Mouse (Mus musculus) stomach, postnatal 0 days (tissue): ENCODE measurements at regions not wholly inside any gene's neighbourhood (a gene's known extent, or its start where the extent isn't known, plus 50 kb on each side); places are given as distances from the start of the nearest gene placed in this dataset.

Experiments used
- ATAC-seq: fragments of 200-750 bp; cut with Nextera tagmentation; 2 replicates; pipeline ENCODE4 v1.8.0; 2017; ENCODE audit not compliant: low FRiP score, low TSS enrichment
- DNase-seq: peaks from one replicate; pipeline ENCODE4 v3.0.0-alpha.2; 2016; ENCODE audit warnings: low spot score
- H3K27ac ChIP-seq: fragments of 300-500 bp; sonication (generic); replicated peaks from 2 replicates; pipeline ENCODE4 v1.5.1; 2014; ENCODE audit warnings: mild to moderate bottlenecking, control low read depth
- H3K27me3 ChIP-seq: fragments of 300-500 bp; sonication (generic); 2 replicates; pipeline ENCODE4 v1.6.1; 2014; ENCODE audit warnings: low read length; ENCODE audit not compliant: control insufficient read depth, insufficient read depth
- H3K36me3 ChIP-seq: fragments of 300-500 bp; sonication (generic); 2 replicates; pipeline ENCODE4 v1.6.1; 2014; ENCODE audit warnings: low read length, mixed read lengths; ENCODE audit not compliant: control insufficient read depth, insufficient read depth
- H3K4me1 ChIP-seq: fragments of 300-500 bp; sonication (generic); replicated peaks from 2 replicates; pipeline ENCODE4 v1.6.1; 2014; ENCODE audit warnings: antibody characterized with exemption; ENCODE audit not compliant: control insufficient read depth, insufficient read depth
- H3K4me2 ChIP-seq: fragments of 300-500 bp; sonication (generic); replicated peaks from 2 replicates; pipeline ENCODE4 v1.6.1; 2014; ENCODE audit warnings: low read depth, mild to moderate bottlenecking, control low read depth, moderate library complexity
- H3K4me3 ChIP-seq: fragments of 300-500 bp; sonication (generic); 2 replicates; pipeline ENCODE4 v1.5.1; 2014; ENCODE audit warnings: low read depth, low read length, control low read depth
- H3K9ac ChIP-seq: fragments of 300-500 bp; sonication (generic); 2 replicates; pipeline ENCODE4 v1.6.1; 2014; ENCODE audit warnings: mild to moderate bottlenecking, low read length, control low read depth, mixed read lengths
- H3K9me3 ChIP-seq: fragments of 300-500 bp; sonication (generic); 2 replicates; pipeline ENCODE4 v1.6.1; 2016; ENCODE audit warnings: low read length; ENCODE audit not compliant: control insufficient read depth
- CTCF ChIP-seq: IDR thresholded peaks from 2 replicates; pipeline ENCODE4 v1.5.1; 2016; ENCODE audit warnings: antibody characterized with exemption, low read depth, mild to moderate bottlenecking, moderate library complexity
- EP300 ChIP-seq: optimal IDR thresholded peaks from 2 replicates; pipeline ENCODE3; 2016; ENCODE audit warnings: antibody characterized with exemption
- WGBS: fragments of 180-500 bp; shearing (Covaris S2); extraction: QIAGEN DNeasy Blood & Tissue Kit; methylation state at CpG from one replicate; pipeline ENCODE4 v1.1.7; 2014; 5-methylcytosine and 5-hydroxymethylcytosine counted together

- ATAC-seq (no peak), DNase-seq (no peak)
- H3K4me3 ChIP-seq: no peak overlapping the region
- no peak for TF ChIP-seq CTCF
- no peak for TF ChIP-seq EP300
- no peaks in the 10 kb centered on the region for H3K4me1 ChIP-seq
- no peaks in the 10 kb centered on the region for H3K36me3 ChIP-seq
- H3K9me3 ChIP-seq: no peaks in the 10 kb centered on the region
- WGBS: 76% methylated on average over 4 of the region's 4 CpGs
- no peak overlapping the region for H3K9ac ChIP-seq
- H3K27ac ChIP-seq: no peak overlapping the region
- H3K4me2 ChIP-seq: no peak overlapping the region
- no peaks in the 10 kb centered on the region for H3K27me3 ChIP-seq
Measured at GRCm38 (mm10) chr8:5523281-5523680, 418.1 kb upstream of the Slc10a2 start.

DNA sequence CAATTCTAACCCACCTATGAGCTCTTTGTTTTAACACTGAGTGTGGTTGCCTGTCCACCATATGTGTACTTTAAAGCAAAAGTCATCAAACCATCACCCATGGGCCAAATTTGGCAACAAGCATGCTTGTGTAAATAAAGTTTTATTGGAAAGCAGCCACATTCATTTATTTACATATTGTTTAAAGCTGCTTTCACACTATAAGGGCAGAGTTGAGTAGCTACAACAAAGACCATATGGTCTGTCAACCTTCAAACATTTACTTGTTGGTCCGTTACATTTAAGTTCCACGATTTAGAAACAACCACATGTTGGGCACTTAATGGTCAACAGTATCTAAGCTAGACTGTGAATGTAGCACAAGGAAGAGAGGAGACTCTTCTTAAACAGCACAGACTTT lies 390.7 kb upstream of the Slc10a2 start:
- no peak overlapping the region for H3K4me3 ChIP-seq
- H3K36me3 ChIP-seq: no peaks in the 10 kb centered on the region
- H3K9ac ChIP-seq: no peak overlapping the region
- ATAC-seq (no peak), DNase-seq (no peak)
- no peaks in the 10 kb centered on the region for H3K4me1 ChIP-seq
- H3K27me3 ChIP-seq: no peaks in the 10 kb centered on the region
- TF ChIP-seq CTCF (no peak), EP300 (no peak)
- no peaks in the 10 kb centered on the region for H3K9me3 ChIP-seq
- H3K4me2 ChIP-seq: no peak overlapping the region
- 56% methylated on average over 2 of the region's 2 CpGs for WGBS
- H3K27ac ChIP-seq: no peak overlapping the region

DNA sequence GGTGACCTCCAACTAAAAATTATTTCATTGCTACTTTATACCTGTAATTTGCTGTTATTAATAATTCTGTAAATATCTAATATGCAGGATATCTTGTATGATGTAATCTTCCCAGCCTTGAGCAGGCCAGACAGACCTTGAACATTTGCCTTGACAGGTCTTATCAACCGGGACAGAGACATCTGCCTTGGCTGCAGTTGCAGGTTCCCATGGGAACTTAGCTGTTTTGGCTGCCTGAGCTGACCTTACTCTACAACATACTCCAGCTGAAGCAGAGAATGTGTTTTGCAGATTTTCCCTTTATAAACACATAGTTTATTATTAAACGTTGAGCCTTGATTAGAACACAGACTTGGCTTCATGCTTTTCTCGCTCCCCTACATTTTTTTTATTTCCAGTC lies 385.3 kb upstream of the Slc10a2 start:
- Histone ChIP-seq H3K4me1 (no peaks in the 10 kb centered on the region), H3K9ac (no peak overlapping the region), H3K4me2 (no peak overlapping the region), H3K36me3 (no peaks in the 10 kb centered on the region), H3K4me3 (no peak overlapping the region), H3K9me3 (no peaks in the 10 kb centered on the region), H3K27me3 (no peaks in the 10 kb centered on the region), H3K27ac (no peak overlapping the region)
- WGBS: 61% methylated on average over 3 of the region's 3 CpGs
- DNase-seq (no peak), ATAC-seq (no peak)
- TF ChIP-seq CTCF (no peak), EP300 (no peak)

DNA sequence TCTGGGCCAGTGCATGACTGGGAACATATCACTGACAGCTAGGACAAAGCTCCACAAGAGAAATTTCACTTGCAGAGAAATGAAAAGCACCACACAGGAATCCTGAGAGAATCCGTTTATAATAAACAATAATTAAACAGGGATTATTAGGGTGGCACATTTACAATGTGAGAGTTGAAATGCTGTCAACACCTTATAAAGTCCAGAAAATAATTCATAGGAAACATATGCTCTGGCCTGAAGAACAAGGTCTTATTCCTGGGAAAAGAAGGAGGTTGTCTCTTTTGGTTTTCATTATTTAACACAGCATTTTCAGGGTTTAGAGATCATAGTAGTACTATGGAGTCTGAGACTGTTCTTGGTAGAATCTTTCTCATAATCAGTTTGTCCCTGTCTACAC lies 377.8 kb upstream of the Slc10a2 start:
- ATAC-seq (no peak), DNase-seq (no peak)
- Histone ChIP-seq H3K9me3 (no peaks in the 10 kb centered on the region), H3K4me1 (no peaks in the 10 kb centered on the region), H3K4me3 (no peak overlapping the region), H3K27me3 (no peaks in the 10 kb centered on the region), H3K4me2 (no peak overlapping the region), H3K27ac (no peak overlapping the region), H3K36me3 (no peaks in the 10 kb centered on the region), H3K9ac (no peak overlapping the region)
- no peak for TF ChIP-seq CTCF
- no peak for TF ChIP-seq EP300
- WGBS: 57% methylated on average over 1 of the region's 1 CpGs

DNA sequence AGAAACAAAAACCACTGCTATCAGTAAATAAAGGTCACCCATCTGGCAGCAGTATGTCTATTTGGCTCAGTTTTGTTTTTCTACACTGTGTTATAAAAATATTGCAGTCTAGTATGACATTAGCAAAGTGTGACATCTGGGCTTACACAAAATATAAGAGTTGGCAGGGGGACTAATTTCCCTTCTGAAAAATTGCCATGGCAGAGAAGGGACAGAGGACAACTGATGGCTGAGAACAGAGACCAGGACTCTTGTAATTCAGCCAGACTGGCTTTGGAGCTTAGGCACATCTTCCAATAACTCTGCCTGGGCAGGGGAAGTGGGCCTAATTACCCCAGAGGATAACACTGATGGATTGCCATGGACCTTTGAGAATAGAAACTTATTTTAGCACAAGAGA lies 367.8 kb upstream of the Slc10a2 start:
- Histone ChIP-seq H3K9me3 (no peaks in the 10 kb centered on the region), H3K4me3 (no peak overlapping the region), H3K27ac (no peak overlapping the region), H3K4me2 (no peak overlapping the region), H3K9ac (no peak overlapping the region), H3K27me3 (no peaks in the 10 kb centered on the region), H3K36me3 (no peaks in the 10 kb centered on the region), H3K4me1 (no peaks in the 10 kb centered on the region)
- DNase-seq: no peak
- TF ChIP-seq EP300: no peak
- TF ChIP-seq CTCF: no peak
- no peak for ATAC-seq

DNA sequence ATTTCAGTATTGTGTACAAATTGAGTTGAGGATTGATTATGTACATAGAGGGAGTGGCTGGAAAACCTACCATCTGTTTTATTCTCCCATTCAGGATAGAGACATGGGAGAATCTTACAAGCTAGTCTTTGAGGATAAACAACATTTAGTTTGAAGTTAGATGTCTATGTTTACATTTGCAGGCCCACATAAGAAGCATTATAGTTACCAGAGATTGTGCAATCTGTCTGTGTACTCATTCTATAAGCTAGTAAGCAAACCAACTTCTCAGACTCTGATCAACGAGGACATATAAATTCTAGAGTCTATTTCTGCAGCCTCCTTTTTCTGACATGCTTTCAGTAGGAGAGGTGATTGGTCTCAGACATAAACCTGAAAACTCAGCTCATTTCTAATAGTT lies 367.4 kb upstream of the Slc10a2 start:
- DNase-seq: no peak
- 47% methylated on average over 1 of the region's 1 CpGs for WGBS
- no peaks in the 10 kb centered on the region for H3K36me3 ChIP-seq
- TF ChIP-seq CTCF: no peak
- no peak for TF ChIP-seq EP300
- H3K4me1 ChIP-seq: no peaks in the 10 kb centered on the region
- no peaks in the 10 kb centered on the region for H3K27me3 ChIP-seq
- no peak overlapping the region for H3K4me2 ChIP-seq
- H3K4me3 ChIP-seq: no peak overlapping the region
- no peaks in the 10 kb centered on the region for H3K9me3 ChIP-seq
- ATAC-seq: no peak
- H3K27ac ChIP-seq: no peak overlapping the region
- no peak overlapping the region for H3K9ac ChIP-seq
